Mouse (Mus musculus) stomach, embryonic 15.5 days (tissue): ENCODE measurements at regions not wholly inside any gene's neighbourhood (a gene's known extent, or its start where the extent isn't known, plus 50 kb on each side); places are given as distances from the start of the nearest gene placed in this dataset.

Source experiments
- ATAC-seq: fragments of 200-750 bp; cut with Nextera tagmentation; 2 replicates; pipeline ENCODE4 v1.8.0; 2017; ENCODE audit warnings: low read depth, moderate number of reproducible peaks, moderate TSS enrichment; ENCODE audit not compliant: insufficient read depth, low FRiP score
- H3K27ac ChIP-seq: fragments of 300-500 bp; sonication (generic); 2 replicates; pipeline ENCODE4 v1.5.1; 2015; ENCODE audit warnings: mild to moderate bottlenecking, inconsistent platforms
- H3K27me3 ChIP-seq: fragments of 300-500 bp; sonication (generic); replicated peaks from 2 replicates; pipeline ENCODE4 v1.6.1; 2015; ENCODE audit warnings: inconsistent platforms
- H3K36me3 ChIP-seq: fragments of 300-500 bp; sonication (generic); 2 replicates; pipeline ENCODE4 v1.6.1; 2015; ENCODE audit warnings: inconsistent platforms
- H3K4me1 ChIP-seq: fragments of 300-500 bp; sonication (generic); 2 replicates; pipeline ENCODE4 v1.6.1; 2015; ENCODE audit warnings: inconsistent platforms
- H3K4me2 ChIP-seq: fragments of 300-500 bp; sonication (generic); 2 replicates; pipeline ENCODE4 v1.6.1; 2015; ENCODE audit warnings: mild to moderate bottlenecking, inconsistent platforms
- H3K4me3 ChIP-seq: fragments of 300-500 bp; sonication (generic); replicated peaks from 2 replicates; pipeline ENCODE4 v1.5.1; 2015; ENCODE audit warnings: inconsistent platforms
- H3K9ac ChIP-seq: fragments of 300-500 bp; sonication (generic); 2 replicates; pipeline ENCODE4 v1.6.1; 2015; ENCODE audit warnings: inconsistent platforms
- H3K9me3 ChIP-seq: fragments of 300-500 bp; sonication (generic); 2 replicates; pipeline ENCODE4 v1.6.1; 2016; ENCODE audit warnings: inconsistent platforms
- WGBS: fragments of 180-500 bp; shearing (Covaris S2); methylation state at CpG from one replicate; pipeline ENCODE4 v1.1.7; 2015; 5-methylcytosine and 5-hydroxymethylcytosine counted together

DNA sequence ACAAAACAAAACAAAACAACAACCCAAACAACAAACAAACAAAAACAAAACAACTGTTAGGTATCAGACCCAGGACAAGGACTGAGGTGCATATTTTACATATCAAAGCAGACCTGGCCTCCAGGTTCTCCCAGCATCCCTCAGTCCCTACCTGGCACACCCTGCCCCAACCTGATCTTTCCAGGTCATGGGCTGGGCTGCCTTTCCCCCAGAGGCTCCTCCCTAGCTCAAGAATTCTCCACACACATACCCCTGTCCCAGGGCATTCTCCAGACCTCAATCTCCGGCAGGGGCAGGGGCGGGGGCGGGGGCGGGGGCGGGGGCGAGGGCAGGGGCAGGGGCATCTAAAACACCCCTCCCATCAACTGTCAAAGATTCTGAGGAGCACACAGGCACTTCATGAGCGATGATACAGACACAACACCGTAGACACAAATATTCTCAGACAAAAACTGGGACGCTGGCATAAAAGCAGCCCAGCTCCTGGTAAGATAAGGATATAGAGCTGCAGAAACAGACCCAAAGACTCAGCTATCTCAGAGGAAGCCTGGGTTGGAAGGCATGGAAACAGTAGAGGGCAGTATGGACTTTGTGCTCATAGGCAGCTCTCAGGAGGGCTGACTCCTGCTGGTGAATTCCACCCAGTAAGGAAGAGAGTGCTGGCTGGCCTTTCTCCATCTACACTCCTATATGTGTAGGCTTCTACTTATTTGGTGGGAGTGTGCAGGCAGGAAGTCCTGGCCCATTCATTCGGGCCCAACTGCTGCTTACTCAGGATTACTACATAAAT is 337.7 kb upstream of the Nr5a2 start:
- Histone ChIP-seq H3K27me3 (no peaks in the 10 kb centered on the region), H3K4me3 (no peak overlapping the region), H3K36me3 (no peaks in the 10 kb centered on the region), H3K4me1 (no peaks in the 10 kb centered on the region), H3K27ac (no peak overlapping the region), H3K4me2 (no peak overlapping the region), H3K9ac (no peak overlapping the region), H3K9me3 (no peaks in the 10 kb centered on the region)
- ATAC-seq: no peak
- WGBS: 53% methylated on average over 10 of the region's 10 CpGs

GRCm38 (mm10) chr1:137289456-137289855 is 329.2 kb upstream of the Nr5a2 start:
- Histone ChIP-seq H3K4me2 (no peak overlapping the region), H3K4me3 (no peak overlapping the region), H3K27ac (no peak overlapping the region), H3K9ac (no peak overlapping the region), H3K36me3 (no peaks in the 10 kb centered on the region), H3K4me1 (no peaks in the 10 kb centered on the region), H3K27me3 (no peaks in the 10 kb centered on the region), H3K9me3 (no peaks in the 10 kb centered on the region)
- WGBS: 84% methylated on average over 9 of the region's 9 CpGs
- no peak for ATAC-seq

GRCm38 (mm10) chr1:137283291-137283690 is 323.0 kb upstream of the Nr5a2 start:
- ATAC-seq: no peak
- Histone ChIP-seq H3K4me1 (no peaks in the 10 kb centered on the region), H3K4me3 (no peak overlapping the region), H3K4me2 (no peak overlapping the region), H3K27ac (no peak overlapping the region), H3K9ac (no peak overlapping the region), H3K36me3 (no peaks in the 10 kb centered on the region), H3K9me3 (no peaks in the 10 kb centered on the region), H3K27me3 (no peaks in the 10 kb centered on the region)
- WGBS: 68% methylated on average over 5 of the region's 5 CpGs

DNA sequence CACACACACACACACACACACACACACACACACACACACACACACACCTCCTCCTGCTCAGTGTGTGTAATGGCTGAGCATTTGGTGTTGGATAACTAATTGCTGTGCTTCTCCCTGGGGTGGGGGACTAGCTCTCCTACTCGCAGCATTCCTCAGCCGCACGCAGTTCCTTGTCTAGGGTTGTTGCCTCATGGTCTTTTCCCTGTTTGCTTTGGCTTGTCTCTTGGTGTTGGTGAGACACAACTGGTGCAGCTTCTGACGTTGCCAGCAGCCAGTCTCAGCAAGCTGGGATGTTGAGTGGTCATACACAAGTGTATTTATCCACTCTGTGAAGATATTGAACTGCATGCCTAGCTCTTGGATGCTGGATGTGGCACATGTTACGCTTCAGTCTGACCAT is 322.2 kb upstream of the Nr5a2 start:
- Histone ChIP-seq H3K9me3 (no peaks in the 10 kb centered on the region), H3K9ac (no peak overlapping the region), H3K36me3 (no peaks in the 10 kb centered on the region), H3K4me2 (no peak overlapping the region), H3K4me3 (no peak overlapping the region), H3K27ac (no peak overlapping the region), H3K4me1 (no peaks in the 10 kb centered on the region), H3K27me3 (no peaks in the 10 kb centered on the region)
- no peak for ATAC-seq
- WGBS: 73% methylated on average over 5 of the region's 5 CpGs

DNA sequence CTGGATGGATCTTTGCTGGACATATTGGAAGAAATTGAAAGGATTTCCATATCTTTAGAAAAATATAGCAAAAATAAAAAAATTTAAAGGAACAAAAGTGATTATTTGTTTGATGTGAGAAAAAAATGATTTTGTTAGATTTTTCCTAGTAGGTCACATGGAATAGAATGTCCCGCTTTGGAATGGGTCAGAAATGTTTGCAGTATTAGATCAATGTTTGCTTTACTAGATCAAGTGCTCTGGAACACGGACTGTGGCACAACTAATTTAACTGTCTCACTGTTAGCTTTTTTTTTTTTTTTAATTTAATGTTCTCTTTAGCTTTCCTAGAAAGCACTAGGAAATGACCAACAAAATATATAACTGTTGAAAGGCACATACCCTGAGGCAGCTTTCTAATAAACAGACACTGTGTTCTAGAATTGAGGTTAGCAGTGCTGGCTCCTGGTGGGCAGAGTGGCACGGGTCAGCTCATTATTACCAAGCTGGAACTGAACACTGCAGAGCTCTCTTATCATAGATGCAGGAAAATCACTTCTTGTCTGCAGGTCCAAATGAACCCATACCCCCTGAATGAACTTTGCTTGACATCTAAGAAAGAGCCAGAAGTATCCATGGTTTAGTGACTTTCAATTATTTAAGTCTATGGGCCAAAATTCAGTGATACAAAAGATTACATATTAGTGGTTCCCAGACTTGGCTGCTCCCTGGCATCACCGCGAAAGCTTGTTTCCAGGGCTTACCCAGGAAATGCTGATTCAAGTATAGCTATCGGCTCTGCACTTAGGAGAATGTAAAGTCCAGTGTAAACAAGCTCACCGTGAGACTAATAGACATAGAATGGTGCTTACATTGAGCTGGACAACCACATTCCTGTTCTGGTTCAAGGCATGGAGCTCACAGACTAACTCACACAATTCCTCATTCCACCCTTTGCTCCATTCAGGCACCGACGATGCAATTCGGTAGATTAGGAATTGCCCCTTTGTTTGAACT is 320.4 kb upstream of the Nr5a2 start:
- H3K27ac ChIP-seq: no peak overlapping the region
- 40% methylated on average over 10 of the region's 10 CpGs for WGBS
- H3K9ac ChIP-seq: no peak overlapping the region
- H3K9me3 ChIP-seq: no peaks in the 10 kb centered on the region
- H3K4me1 ChIP-seq: no peaks in the 10 kb centered on the region
- no peak overlapping the region for H3K4me2 ChIP-seq
- no peaks in the 10 kb centered on the region for H3K27me3 ChIP-seq
- no peaks in the 10 kb centered on the region for H3K36me3 ChIP-seq
- ATAC-seq: no peak
- H3K4me3 ChIP-seq: no peak overlapping the region

GRCm38 (mm10) chr1:137279981-137280380 is 319.7 kb upstream of the Nr5a2 start:
- Histone ChIP-seq H3K36me3 (no peaks in the 10 kb centered on the region), H3K4me1 (no peaks in the 10 kb centered on the region), H3K27me3 (no peaks in the 10 kb centered on the region), H3K27ac (no peak overlapping the region), H3K4me2 (no peak overlapping the region), H3K4me3 (no peak overlapping the region), H3K9me3 (no peaks in the 10 kb centered on the region), H3K9ac (no peak overlapping the region)
- ATAC-seq: peak; percentile 56; the same call in 1 of the 2 replicates
- 71% methylated on average over 2 of the region's 2 CpGs for WGBS

DNA sequence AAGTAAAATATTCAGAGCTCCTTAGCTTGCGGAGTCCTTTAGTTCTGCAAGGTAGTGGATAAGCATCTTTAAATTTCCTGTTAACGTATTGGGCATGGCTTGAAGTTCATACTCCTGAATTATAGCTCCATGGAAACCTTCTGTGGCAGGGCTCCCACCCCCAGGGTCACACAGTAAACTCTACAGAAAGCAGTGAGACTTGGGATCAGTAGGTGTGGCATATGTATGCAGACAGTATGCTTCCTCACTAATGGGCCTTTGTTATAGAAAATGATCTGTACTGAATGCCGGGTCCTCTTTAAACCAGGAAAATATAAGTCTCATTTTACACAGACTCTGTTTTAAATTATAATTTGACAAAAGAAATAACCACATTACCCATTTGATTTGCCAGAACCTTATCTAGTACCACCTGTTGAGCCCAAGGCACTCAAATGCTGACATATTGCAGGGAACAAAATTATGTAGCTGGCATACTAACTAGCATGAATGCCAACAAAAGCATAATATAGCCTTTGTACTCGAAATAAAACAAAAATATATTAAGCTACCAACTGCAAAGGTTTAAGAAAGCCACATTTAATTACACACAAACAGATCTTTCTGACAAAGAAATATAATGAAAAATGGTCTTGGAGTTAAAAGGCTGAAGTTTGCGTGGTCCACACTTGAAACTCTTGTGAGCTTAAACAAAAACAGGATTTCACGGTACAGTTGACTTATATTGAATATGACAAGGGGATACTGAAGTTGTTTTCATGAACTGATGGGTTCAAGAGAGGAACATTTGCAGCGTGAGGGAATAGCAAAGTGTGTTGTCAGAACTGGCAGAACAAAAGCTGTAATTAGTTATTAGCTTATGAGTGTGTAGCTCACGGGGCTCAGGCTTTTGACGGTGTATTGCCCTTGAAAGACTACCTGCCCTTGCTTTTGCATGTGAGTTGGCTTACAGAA is 310.7 kb upstream of the Nr5a2 start:
- 71% methylated on average over 9 of the region's 9 CpGs for WGBS
- ATAC-seq: no peak

GRCm38 (mm10) chr1:137262806-137263370 is 302.6 kb upstream of the Nr5a2 start:
- no peaks in the 10 kb centered on the region for H3K27me3 ChIP-seq
- H3K4me3 ChIP-seq: no peak overlapping the region
- no peaks in the 10 kb centered on the region for H3K9me3 ChIP-seq
- H3K4me2 ChIP-seq: no peak overlapping the region
- H3K4me1 ChIP-seq: no peaks in the 10 kb centered on the region
- no peaks in the 10 kb centered on the region for H3K36me3 ChIP-seq
- H3K9ac ChIP-seq: no peak overlapping the region
- no peak overlapping the region for H3K27ac ChIP-seq
- WGBS: 76% methylated on average over 1 of the region's 1 CpGs
- ATAC-seq: no peak

More for the DNA sequence above, 310.7 kb upstream of the Nr5a2 start:
- no peak overlapping the region for H3K27ac ChIP-seq
- H3K4me2 ChIP-seq: no peak overlapping the region
- no peak overlapping the region for H3K9ac ChIP-seq
- no peak overlapping the region for H3K4me3 ChIP-seq
- no peaks in the 10 kb centered on the region for H3K36me3 ChIP-seq
- H3K27me3 ChIP-seq: no peaks in the 10 kb centered on the region
- H3K9me3 ChIP-seq: no peaks in the 10 kb centered on the region
- H3K4me1 ChIP-seq: no peaks in the 10 kb centered on the region

DNA sequence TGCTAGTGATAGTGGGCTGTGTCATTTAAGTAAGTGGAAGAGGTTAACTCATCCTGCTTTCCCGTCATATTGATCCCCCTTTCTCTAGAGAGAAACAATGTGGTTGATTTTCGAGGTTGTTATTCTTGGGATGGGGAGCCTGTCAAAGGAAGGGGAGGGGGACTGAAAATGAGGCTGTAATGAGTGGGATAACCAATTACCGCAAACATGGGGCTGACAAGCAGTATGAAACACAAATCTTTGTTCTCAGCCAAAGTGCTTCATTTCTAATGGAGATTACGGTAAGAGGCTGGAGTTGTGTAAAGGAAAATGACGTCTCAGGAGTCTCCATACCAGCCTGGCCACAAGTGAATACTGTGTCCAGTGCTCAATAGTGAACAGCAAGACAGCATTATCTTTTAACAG is 301.9 kb upstream of the Nr5a2 start:
- Histone ChIP-seq H3K4me3 (no peak overlapping the region), H3K4me2 (no peak overlapping the region), H3K27ac (no peak overlapping the region), H3K36me3 (no peaks in the 10 kb centered on the region), H3K27me3 (no peaks in the 10 kb centered on the region), H3K9me3 (no peaks in the 10 kb centered on the region), H3K9ac (no peak overlapping the region), H3K4me1 (no peaks in the 10 kb centered on the region)
- ATAC-seq: no peak
- 55% methylated on average over 5 of the region's 5 CpGs for WGBS

DNA sequence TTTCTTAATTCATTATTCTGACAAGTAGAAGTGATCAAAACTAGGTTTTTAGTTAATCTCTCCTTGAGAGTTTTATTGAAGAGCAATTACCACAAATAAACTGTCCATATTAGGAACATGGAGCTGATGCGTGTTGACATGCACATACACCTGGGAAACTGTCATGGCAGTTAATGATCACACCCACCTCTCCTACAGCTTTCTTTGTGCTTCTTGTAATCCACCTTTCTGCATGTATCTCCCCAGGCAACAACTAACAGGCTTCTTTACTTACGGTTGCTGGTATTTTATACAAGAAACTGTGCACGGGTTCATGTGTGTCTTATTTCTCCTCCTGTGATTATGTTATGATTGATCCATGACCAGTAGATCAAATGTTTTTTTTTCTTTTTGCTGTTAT is 296.0 kb upstream of the Nr5a2 start:
- no peaks in the 10 kb centered on the region for H3K9me3 ChIP-seq
- H3K27ac ChIP-seq: no peak overlapping the region
- WGBS: 77% methylated on average over 3 of the region's 3 CpGs
- H3K4me1 ChIP-seq: no peaks in the 10 kb centered on the region
- H3K36me3 ChIP-seq: no peaks in the 10 kb centered on the region
- ATAC-seq: no peak
- no peak overlapping the region for H3K9ac ChIP-seq
- no peaks in the 10 kb centered on the region for H3K27me3 ChIP-seq
- no peak overlapping the region for H3K4me2 ChIP-seq
- no peak overlapping the region for H3K4me3 ChIP-seq

- Histone ChIP-seq H3K27me3 (no peaks in the 10 kb centered on the region), H3K4me1 (no peaks in the 10 kb centered on the region), H3K36me3 (no peaks in the 10 kb centered on the region), H3K4me2 (no peak overlapping the region), H3K9ac (no peak overlapping the region), H3K4me3 (no peak overlapping the region), H3K27ac (no peak overlapping the region), H3K9me3 (no peaks in the 10 kb centered on the region)
- no peak for ATAC-seq
These were observed 294.8 kb upstream of the Nr5a2 start for GRCm38 (mm10) chr1:137255041-137255440.
